Mouse (Mus musculus) lung, postnatal 25 days (tissue): Measurements from ENCODE around the gene Ncor1.
"Not testable (repeated sequence)": the region's sequence is repeated elsewhere in the genome, so short reads cannot be mapped to it uniquely, and the experiment has no call there.

ENCODE experiments used
- DNase-seq: peaks from one replicate; pipeline ENCODE4 v3.0.0; 2022; ENCODE audit warnings: low spot score

Gene Ncor1

DNA sequence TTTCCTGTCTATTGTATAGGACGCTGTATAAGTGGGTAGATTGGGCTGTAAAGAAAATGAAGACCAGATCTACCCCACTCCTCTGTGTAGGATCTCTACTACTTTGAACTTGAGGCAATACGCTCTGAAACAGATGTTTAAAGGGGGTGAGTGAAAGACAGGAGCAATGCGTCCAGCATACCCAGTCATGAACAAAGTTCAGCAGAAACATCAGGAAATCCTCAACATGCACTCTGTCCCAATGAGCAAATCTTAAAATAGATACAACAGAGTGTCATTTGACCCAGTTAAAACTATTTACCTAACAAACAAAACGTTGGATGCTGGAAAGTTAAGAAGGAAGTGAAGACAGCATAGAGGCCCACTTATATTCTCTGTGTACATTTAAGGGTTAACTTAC, 106.4 kb downstream of the Ncor1 start:
- DNase-seq, result no peak

DNA sequence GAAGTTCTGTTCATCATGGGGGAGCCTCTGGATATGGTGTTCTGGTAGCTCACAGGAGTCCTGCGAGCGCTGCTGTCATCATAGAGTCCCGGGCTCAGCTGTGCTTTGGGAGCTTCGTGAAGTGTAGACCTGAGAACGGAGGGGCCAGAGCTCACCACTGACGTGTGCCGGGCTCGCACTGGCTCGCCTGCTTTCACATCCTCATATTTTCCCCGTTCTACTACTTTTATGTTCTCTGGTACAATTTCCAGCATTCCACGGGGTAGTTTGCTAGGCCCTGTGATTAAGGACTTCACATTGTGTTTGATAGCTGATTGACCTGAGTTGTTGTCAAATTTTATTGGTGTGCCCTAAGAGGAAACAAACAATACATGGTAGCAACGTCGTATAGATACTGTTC, 115.3 kb downstream of the Ncor1 start:
- DNase-seq, result no peak

DNA sequence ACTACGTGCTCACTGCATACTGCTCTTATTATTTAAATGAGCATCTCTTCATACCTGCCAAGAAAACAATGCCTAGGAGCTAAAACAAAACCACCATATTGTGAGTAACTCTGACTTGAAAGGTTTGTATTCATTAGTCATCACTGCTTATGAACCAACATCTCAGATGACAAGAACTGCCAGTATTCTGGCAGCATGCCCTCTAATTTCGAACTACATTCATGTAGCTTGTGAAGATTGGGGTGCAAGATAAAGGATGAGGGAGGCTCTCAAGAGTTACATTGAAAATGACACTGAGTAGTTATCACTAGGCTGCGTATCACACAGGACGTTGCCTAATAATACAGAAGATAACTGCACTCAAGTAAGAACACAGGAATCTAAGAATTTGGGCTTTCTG, 126.1 kb downstream of the Ncor1 start:
- DNase-seq, result no peak

DNA sequence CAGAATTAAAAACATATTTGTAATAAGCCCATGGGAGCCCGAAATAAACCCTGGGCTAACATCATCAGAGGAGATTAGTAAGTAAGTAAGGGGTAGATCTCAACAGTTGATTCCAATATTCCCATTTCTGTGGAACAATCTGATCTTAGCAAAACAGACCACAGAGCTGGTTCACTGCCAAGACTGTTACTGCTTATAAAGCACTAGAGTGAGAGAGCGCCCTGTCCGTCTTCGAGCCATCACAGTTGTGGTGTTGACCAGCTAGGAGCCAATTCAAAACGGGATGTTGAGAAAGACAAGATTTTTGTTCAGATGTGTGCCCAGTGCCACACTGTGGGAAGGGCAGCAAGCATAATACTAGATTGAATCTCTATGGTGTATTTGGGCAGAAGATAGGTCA, 127.2 kb downstream of the Ncor1 start:
- DNase-seq, result no peak

DNA sequence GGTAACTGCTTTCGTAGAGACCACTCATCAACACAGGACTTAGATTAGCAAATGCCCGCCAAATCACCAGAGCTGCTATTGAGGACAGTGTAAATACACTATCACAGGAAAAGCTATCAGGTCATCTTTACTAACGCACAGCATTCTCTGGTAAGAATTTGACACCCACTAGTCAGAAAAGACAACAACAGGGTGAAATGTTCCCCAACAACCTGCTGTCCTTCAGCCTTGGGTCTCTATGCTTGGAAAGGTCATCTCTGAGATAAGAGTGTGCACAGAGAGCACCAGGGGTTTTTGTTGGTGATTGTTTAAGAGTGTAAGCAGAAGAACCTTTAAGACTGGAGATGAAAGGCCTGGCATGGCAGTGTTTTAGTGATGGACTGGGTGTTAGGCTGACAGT, 134.7 kb downstream of the Ncor1 start:
- no peak for DNase-seq

DNA sequence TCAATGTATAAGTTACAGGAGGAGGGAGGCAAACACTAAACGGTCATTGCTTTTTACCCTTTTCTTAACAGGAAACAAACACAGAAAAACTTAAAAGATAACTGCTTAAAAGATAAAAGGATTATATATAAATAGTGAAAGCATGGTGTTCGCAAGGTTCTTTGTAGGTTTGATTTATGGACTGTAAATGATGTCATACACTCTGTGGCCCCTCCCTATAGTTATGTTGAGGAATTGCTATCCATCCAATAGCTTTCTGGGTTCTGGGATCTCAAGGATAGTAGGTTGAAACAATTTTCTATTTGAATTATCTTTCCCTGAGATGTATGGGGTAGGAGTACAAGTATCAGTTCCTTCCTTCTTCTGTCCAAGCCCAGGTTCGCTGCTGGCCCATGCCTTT, 138.2 kb downstream of the Ncor1 start:
- DNase-seq, result no peak

DNA sequence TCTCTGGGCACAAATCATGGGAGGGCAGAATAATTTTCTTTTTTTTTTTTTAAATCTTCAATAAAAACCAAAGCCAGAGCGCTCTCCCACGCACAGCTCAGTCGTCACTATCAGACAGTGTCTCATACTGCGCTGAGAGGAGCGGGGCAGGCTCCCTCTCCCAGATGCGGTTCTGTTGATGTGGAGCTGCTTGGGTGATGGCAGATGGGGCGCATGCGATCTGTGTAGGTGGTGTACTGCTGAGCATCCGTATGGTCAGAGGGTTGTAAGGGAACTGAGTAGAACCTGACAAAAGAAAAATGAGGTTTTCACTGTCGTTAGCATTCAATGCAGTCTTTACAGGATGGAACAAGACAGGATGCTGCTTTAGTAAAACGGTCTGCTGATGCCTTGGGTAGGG, 140.6 kb downstream of the Ncor1 start:
- no peak for DNase-seq

DNA sequence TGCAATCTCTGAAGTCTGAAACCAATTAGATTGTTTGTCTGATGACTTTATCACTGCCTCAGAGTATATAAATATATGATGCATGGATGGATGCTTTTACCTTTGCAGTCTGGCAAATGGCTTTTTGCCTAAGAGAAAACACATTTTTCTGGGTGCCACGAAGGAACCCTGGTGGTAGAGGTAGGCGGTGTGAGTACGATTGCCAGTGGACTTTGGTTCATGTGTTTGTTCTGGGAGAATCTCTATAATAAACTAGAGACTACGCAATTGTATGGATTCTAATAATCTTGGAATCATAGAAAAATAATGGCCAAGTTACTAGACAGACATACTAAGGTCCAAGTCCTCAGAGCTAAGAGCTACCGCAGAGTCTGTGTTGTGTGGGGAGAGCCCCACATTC, 143.4 kb downstream of the Ncor1 start:
- no peak for DNase-seq

DNA sequence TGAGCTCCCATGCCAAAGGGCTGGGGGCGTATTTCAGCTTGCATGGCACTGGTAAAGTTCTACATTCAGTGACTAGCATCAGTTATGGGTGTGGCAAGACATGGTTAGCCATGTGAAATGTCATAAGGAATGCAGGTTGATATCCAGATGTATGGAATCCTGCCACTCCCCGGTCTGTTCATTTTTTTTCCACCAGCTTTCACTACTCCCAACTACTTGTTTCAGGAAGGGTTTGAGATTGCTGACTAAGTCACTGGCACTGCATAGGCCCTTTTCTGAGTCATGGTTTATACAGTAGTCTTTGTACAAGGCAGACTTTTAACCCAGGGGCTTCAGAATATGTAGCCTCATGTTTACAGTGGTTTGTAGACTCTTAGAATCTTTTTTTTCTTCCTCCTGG, 149.0 kb downstream of the Ncor1 start:
- DNase-seq, result no peak

DNA sequence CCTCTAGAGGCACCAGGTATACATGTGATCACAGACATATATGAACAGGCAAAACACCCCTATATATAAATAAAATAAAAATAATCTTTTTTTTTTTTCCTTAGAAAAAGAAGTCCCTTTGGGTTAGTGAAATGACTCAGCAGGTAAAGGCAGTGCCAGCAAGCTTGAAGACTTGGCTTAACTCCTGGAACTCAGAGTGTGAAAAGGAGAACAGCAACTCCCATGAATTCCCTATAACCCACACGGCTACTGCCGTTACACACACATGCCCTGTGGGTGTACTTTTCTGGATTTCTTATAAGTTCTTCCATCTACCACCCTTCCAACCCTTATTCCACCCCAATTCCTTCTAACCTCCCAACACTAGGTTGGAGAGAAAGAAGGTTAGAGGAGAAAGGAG, 152.5 kb downstream of the Ncor1 start:
- no peak for DNase-seq

DNA sequence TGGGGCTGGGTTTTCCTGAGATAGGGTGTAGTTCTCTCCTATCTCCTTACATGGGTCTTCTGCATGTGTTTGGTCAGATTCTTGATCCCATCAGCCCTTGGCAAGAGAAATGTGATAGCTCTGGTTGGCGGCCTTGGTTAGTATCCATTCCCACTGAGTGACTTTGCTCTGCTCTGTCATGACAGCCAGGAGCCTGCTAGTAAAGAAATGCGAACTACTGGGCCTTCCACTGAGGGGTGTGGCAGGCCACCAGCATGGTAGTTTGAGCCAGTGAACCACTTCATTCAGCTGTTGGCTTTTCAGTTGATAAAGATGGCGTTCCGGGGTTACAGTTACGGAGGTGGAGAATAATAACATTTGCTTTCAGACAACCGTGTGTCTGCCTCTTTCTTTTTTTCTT, 159.5 kb downstream of the Ncor1 start:
- DNase-seq, result no peak

DNA sequence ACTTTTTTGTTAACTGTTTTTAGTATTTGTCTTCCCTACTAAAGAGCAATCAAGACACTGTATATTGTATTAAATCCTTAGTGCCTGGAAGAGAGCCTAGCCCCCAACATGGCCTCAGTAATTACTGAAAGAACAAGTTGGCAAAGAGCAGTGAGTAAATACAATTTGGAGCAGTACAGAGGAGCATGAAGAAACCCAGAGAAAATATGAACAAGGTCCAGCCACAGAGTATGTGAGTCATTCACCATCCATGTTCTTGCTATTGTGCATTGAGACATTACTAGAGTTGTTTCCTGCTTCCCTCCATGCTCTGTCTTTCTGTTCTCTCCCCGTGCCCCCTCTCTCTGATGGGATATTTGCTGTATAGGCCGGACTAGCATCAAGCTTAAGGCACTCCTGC, 164.2 kb downstream of the Ncor1 start:
- DNase-seq, result no peak

DNA sequence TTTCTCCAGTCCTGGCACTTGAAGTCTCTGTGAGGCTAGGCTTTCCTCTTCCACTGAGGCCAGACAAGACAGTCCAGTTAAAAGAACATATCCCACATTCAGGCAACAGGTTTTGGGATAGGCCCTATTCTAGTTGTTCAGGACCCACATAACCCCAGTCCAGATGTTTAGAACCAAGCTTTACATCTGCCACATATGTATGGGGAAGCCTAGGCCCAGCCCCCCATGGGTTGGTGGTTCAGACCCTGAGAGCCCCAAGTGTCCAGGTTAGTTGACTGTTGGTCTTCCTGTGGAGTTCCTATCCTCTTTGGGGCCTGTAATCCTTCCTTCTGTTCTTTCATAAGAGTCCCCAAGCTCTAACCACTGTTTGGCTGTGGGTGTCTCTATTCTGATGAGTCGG, 170.6 kb downstream of the Ncor1 start:
- DNase-seq, result no peak

DNA sequence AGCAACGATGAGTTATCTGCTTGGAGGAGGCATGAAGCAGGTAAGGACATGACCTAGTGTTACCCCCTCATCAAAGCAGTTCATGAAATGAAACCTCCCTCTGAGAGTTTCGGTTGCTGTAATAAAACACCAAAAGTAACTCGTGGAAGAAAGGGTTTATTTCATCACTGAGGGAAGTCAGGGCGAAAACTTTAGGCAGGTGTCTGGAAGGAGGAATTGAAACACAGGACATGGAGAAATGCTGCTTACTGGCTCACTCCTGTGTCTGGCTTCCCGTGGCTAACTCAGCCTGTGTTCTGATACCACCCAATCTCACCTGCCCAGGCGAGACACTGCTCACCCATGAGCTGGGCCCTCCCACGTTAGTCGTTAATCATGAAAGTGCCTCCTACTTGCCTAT, 173.3 kb downstream of the Ncor1 start:
- no peak for DNase-seq

DNA sequence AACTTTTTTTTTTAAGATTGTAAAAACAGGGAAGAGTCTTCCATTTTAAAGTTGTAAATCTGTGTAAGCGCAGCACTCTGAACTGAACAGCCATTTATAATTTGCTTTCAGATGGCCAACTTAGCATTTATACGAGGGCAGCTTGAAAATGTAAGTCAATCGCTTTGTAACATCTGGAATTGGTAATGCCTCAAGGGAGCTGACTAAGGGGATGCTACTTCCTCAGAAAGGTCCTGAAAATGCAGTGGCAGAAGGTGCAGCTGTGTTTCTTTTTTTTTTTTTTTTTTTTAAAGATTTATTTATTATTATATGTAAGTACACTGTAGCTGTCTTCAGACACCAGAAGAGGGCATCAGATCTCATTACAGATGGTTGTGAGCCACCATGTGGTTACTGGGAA, 174.3 kb downstream of the Ncor1 start:
- not testable (repeated sequence) for DNase-seq

DNA sequence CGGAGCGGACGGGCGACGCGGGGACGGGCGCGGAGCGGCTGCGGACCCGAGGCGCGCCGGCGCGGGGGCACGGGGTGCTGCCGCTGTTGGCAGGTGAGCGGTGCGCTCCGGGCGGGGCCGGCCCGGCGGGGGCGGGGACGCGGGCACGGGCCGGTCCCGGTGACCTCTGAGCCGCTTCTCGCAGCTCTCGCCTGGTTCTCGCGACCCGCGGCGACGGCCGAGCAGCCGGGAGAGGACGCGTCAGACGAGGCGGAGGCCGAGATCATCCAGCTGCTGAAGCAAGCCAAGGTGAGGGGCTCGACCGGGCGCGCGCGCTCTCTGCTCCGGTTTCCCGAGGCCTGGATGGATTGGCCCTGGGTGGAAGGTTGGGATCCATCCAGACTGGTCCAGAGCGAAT, 176.7 kb downstream of the Ncor1 start:
- peak; percentile 70 for DNase-seq

DNA sequence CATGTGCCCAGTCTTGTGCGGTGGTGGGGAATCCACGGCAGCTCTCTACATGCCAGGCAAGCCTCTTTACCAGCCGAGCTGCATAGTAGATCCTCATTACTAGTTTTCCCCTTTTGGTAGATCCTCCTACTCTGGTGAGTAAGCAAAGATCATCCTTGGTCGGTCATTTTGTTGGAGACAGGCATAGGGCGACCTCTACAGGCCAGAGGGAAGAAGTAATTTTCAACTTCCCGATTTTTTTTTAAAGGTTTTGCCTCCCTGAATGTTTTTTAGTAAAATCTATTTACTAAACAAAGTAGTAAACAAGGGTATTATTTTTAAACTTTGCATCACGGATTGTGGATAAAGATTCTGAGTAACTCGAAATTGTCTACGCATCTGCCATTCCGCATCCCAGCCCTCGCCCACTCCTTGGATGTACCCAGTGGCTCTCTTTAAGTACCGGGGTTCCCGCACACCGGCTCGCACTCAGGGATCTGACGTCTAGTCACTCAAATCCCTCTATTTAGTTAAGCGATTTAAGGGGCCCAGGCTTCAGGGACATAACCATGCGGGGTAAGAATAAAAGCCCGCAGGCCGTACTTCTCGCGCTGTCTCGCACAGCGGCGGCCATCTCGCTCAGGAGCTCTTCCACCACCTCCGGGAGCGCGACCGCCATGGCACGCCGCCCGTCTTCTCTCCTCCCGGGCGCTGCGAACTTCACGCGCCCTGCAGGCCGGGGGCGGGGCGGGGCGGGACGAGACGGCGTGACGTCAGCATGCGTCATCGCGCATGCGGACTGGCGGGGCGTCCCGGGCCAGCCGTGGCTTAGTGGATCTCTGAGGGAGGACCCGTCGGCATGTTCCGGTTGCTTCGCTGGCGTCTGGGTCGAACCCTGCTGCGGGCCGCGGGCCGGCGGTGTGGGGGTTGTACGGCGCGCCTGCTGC, 177.4 kb downstream of the Ncor1 start, which contains the start of the genes Zswim7 and Ttc19:
TSS of gene Zswim7 (minus strand) at position 701 of the 926 bp plus-strand sequence.
TSS of gene Ttc19 (plus strand) at position 799 of the 926 bp plus-strand sequence.
- DNase-seq, result peak; percentile 90

DNA sequence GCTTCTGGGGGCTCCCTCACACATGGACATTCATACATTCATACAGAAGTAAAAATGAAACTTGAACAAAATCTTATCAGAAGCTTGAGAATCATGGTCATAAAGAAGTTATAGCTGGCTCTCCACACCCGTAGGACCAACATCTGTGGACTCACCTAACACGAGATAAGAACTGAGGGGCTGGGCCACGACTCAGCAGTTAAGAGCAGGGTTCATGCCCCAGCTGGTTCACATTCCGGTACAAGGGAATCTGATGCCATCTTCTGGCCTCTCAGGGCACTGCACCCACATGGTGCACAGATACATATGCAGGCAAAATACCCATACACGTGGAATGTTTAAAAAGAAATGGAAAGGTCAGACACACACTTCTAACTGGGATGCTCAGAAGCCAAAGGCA, 180.3 kb downstream of the Ncor1 start:
- DNase-seq, result peak; percentile 72

DNA sequence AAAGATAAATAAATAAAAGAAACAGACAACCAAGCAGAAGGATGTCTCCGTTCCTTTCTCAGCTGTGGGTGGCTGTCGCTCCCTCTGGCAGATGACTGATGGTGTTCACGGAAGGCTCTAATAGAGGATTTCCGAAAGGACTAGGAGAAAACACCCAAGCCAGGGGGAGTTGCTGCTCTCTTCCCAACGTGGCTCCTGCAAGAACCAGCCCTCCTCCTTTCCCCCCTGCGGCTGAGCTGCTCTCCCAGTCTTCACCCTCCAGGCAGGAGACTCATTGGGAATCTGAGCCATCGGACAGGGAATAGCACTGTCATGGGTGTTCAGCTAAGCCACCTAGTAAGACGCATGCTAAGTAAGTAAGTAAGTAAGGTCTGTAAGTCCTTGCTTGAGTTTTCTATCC, 181.3 kb downstream of the Ncor1 start:
- no peak for DNase-seq

DNA sequence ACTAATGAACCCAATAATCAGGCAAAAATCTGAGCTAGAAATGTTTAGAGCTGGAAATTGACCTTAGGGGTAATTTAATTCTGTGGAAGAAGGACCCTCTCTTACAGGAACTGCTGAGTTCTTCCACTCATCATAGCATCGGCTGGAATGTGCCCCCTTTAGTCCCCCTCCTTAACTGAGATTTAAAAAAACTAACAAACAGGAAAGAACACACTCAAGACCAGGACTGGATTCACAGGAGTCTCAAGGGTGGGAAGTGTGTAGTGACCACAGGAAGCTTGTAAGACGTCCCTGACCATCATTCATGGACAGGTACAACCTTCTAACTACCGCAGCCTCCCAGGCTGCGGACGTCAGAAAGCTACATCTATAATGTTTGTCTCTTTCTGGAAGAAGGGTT, 187.5 kb downstream of the Ncor1 start:
- no peak for DNase-seq

DNA sequence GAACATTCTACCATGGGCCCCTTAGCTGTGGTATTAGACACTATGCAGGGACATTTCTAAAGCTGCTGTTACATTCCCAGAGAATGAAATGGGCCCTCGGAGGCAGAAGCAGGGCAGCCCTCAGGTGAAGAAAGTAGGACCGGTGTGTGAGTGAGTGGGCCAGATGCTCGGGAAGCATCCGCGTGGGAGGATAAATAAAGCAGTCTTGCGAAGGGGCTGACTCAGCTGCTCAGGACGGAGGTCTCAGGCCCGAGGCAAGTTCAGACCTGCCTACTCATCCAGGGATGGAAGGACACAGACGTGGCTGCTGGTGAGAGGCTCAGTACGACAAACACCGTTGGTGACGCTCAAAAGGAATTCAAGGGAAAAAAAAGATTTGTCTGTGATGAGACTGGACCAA, 189.2 kb downstream of the Ncor1 start:
- DNase-seq, result no peak

DNA sequence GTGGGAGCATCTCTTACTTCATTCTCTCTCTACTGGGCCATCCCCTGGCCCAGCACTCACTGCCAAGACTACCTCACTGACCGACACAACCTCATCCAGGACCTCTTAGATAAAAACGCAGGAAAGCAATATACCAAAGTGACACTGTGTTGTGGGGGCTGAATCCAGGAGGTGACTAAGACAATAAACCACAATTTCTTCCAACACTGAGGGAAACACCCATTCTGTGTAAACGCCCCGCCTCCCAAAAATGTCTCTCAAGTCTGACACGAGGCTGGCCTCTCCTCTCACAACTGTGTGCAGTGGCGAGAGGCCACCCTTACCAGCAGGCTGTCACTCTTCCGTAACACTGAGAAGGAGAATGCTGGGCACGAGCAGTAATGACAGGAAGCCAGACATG, 190.0 kb downstream of the Ncor1 start:
- DNase-seq, result no peak

DNA sequence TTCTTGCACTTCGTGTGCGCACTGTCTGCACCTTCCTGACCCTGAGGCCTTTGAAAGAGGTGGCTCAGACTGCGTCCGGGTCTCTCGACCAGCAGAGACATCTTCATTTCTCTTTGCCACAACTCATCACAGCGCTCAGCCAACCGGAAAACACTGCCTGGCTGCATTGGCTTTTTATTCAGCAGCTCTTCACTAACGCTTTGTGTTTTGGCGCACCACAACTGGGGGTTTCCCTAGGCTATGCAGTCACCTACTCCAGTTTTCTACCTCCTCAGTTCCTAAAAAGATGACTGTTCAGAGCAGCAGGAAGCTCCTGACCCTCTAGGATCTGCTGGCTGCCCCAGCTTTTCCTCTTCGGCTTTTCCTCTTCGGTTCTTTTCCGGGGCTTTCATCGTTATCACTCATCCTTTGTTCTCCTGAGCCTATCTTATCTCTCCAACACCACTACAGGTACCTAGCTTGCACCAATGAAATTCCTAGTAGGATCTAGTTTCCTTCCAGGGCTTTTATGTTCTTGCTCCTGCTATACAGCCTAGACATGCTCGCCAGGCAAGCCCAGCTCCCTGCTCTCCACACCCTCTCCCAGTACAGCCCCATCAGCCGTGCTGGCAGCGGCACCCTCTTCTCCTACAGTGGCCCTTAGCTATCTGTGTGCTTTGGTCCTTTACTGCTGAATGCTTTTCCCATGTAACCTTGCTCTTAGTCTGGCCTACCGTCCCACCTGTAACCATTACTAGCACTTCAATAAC, 191.7 kb downstream of the Ncor1 start:
- no peak for DNase-seq
